Mouse (Mus musculus) urinary bladder, postnatal 36 days (tissue): Measurements from ENCODE around the gene Jup.

Experiments
- DNase-seq, 2 experiments: peaks; one replicate each; pipeline ENCODE4 v3.0.0; 2022; ENCODE audit warnings: low spot score in 2 of 2, mixed read lengths in 1 of 2

Gene Jup

GRCm38 (mm10) chr11:100397600-100398389 is at the start of gene Jup:
Gene Jup (minus strand): TSS chr11:100397763.
- peak; percentile 99 to 100 for DNase-seq

- no peak for DNase-seq
These were observed 45.1 kb upstream of the Jup start for GRCm38 (mm10) chr11:100442625-100443024.

GRCm38 (mm10) chr11:100441797-100442196 is 44.2 kb upstream of the Jup start, which contains the start of the genes Nt5c3b and Klhl10:
Gene Nt5c3b (minus strand): TSS chr11:100441808.
Gene Klhl10 (plus strand): TSS chr11:100441917.
- no peak for DNase-seq

GRCm38 (mm10) chr11:100440691-100441522 is 43.3 kb upstream of the Jup start:
- peak; percentile 76 to 86 for DNase-seq

- DNase-seq: no peak
These were observed 40.3 kb upstream of the Jup start for GRCm38 (mm10) chr11:100437901-100438300.

GRCm38 (mm10) chr11:100435678-100436246 is 38.2 kb upstream of the Jup start:
- DNase-seq: no peak

GRCm38 (mm10) chr11:100432002-100432401 is 34.4 kb upstream of the Jup start:
- DNase-seq: no peak

GRCm38 (mm10) chr11:100430052-100430451 is 32.5 kb upstream of the Jup start:
- no peak for DNase-seq

- DNase-seq: no peak
These were observed 31.1 kb upstream of the Jup start for GRCm38 (mm10) chr11:100428612-100429199.

GRCm38 (mm10) chr11:100426820-100427219 is 29.3 kb upstream of the Jup start:
- no peak for DNase-seq

- peak; percentile 64 to 81 for DNase-seq
These were observed 28.3 kb upstream of the Jup start for GRCm38 (mm10) chr11:100425851-100426250.

- no peak for DNase-seq
These were observed 26.3 kb upstream of the Jup start for GRCm38 (mm10) chr11:100423836-100424235.

GRCm38 (mm10) chr11:100421537-100421936 is 24.0 kb upstream of the Jup start:
- DNase-seq: no peak

GRCm38 (mm10) chr11:100414914-100415822 is 17.6 kb upstream of the Jup start, which contains the start of gene Fkbp10:
Gene Fkbp10 (plus strand): TSS chr11:100415697.
- DNase-seq: peak in 1 of 2 experiments; percentile 64

GRCm38 (mm10) chr11:100414021-100414913 is 16.7 kb upstream of the Jup start, which contains the start of gene P3h4:
Gene P3h4 (minus strand): TSS chr11:100414836.
- DNase-seq: peak; percentile 75 to 79

- DNase-seq: no peak
These were observed 16.0 kb upstream of the Jup start for GRCm38 (mm10) chr11:100413541-100413940.

- DNase-seq: no peak
These were observed 14.2 kb upstream of the Jup start for GRCm38 (mm10) chr11:100411736-100412135.

- DNase-seq: no peak
These were observed 12.1 kb upstream of the Jup start for GRCm38 (mm10) chr11:100409686-100410085.

GRCm38 (mm10) chr11:100408835-100409462 is 11.4 kb upstream of the Jup start:
- no peak for DNase-seq
